ENCODE assay signal across 20 mouse cellular contexts in genomic region chr3:85666736-85667135, GRCm38 (mm10).
DNase-seq lines count a peak whose midpoint lies in the region; ATAC-seq and TF ChIP-seq lines count a peak whose summit lies in the region.
"Had no signal": no experiment of that assay in that cellular context is flagged by ENCODE, and none has a peak within 500 bp of the region (broad histone marks: within the 10 kb centered on the region; RNA-seq: fewer than 3 reads in every experiment).

No protein-coding gene starts in this region.

- 73% methylated on average over 12 of the region's 12 CpGs for WGBS in forebrain, embryonic 16.5 days
- 91% methylated on average over 12 of the region's 12 CpGs for WGBS in forebrain, embryonic 11.5 days
- 47% methylated on average over 12 of the region's 12 CpGs for WGBS in heart, embryonic 12.5 days
- 47% methylated on average over 12 of the region's 12 CpGs for WGBS in lung, postnatal 0 days
- WGBS in heart, embryonic 16.5 days, result 38% methylated on average over 12 of the region's 12 CpGs

- no peak for TF ChIP-seq EP300 in lung, postnatal 0 days (IDR thresholded peaks at IDR 0.05)

- H3K9me3 ChIP-seq in forebrain, embryonic 16.5 days (ENCODE audit: control insufficient read depth, low read length), result no peaks in the 10 kb centered on the region
- H3K9me3 ChIP-seq in forebrain, embryonic 11.5 days (ENCODE audit: control insufficient read depth, low read length), result no peaks in the 10 kb centered on the region
- H3K9me3 ChIP-seq in heart, embryonic 12.5 days (replicated peaks), result no peaks in the 10 kb centered on the region
- H3K9me3 ChIP-seq in lung, postnatal 0 days (ENCODE audit: low read length), result no peaks in the 10 kb centered on the region
- no peaks in the 10 kb centered on the region for H3K9me3 ChIP-seq in heart, embryonic 16.5 days (replicated peaks; ENCODE audit: control insufficient read depth, low read length)
- H3K9me3 ChIP-seq: embryonic facial prominence, embryonic 10.5 days; hindbrain, embryonic 15.5 days; neural tube, embryonic 13.5 days had no signal

- no peak overlapping the region for H3K27ac ChIP-seq in forebrain, embryonic 16.5 days (ENCODE audit: low read length)
- no peak overlapping the region for H3K27ac ChIP-seq in forebrain, embryonic 11.5 days (ENCODE audit: low read depth, low read length)
- H3K27ac ChIP-seq in heart, embryonic 12.5 days (ENCODE audit: poor library complexity, severe bottlenecking), result no peak overlapping the region
- H3K27ac ChIP-seq in lung, postnatal 0 days (ENCODE audit: low read length), result no peak overlapping the region
- H3K27ac ChIP-seq in heart, embryonic 16.5 days (ENCODE audit: low read length), result peak overlapping the region; percentile 65
- H3K27ac ChIP-seq: embryonic facial prominence, embryonic 10.5 days; hindbrain, embryonic 15.5 days; kidney, postnatal 0 days; neural tube, embryonic 13.5 days had no signal

- TF ChIP-seq CTCF in lung, postnatal 0 days (IDR thresholded peaks at IDR 0.05), result no peak

- peak; percentile 26; the same call in 1 of the 2 replicates for ATAC-seq in forebrain, embryonic 16.5 days
- ATAC-seq in forebrain, embryonic 11.5 days (replicated peaks; ENCODE audit: low FRiP score), result no peak
- no peak for ATAC-seq in heart, embryonic 12.5 days (ENCODE audit: insufficient number of reproducible peaks, low FRiP score)
- ATAC-seq in lung, postnatal 0 days, result no peak
- peak; percentile 68 for ATAC-seq in heart, embryonic 16.5 days (replicated peaks; ENCODE audit: extremely low read depth, insufficient read depth, low FRiP score)
- ATAC-seq: CD4-positive, CD25-positive, alpha-beta regulatory T cell, adult 4 months had no signal

- H3K4me1 ChIP-seq in forebrain, embryonic 16.5 days (replicated peaks; ENCODE audit: control insufficient read depth, insufficient read depth, low read length), result peaks cover 12% of the 10 kb centered on the region
- H3K4me1 ChIP-seq in forebrain, embryonic 11.5 days (replicated peaks; ENCODE audit: control insufficient read depth, insufficient read depth, low read length), result no peaks in the 10 kb centered on the region
- peaks cover 43% of the 10 kb centered on the region for H3K4me1 ChIP-seq in heart, embryonic 12.5 days (replicated peaks)
- no peaks in the 10 kb centered on the region for H3K4me1 ChIP-seq in lung, postnatal 0 days (ENCODE audit: insufficient read depth, low read depth, low read length)
- H3K4me1 ChIP-seq in heart, embryonic 16.5 days (ENCODE audit: control insufficient read depth, insufficient read depth, low read length), result peaks cover 12% of the 10 kb centered on the region
- H3K4me1 ChIP-seq: embryonic facial prominence, embryonic 10.5 days; hindbrain, embryonic 15.5 days had no signal

- H3K36me3 ChIP-seq in forebrain, embryonic 16.5 days (ENCODE audit: control insufficient read depth, insufficient read depth), result no peaks in the 10 kb centered on the region
- H3K36me3 ChIP-seq in forebrain, embryonic 11.5 days (ENCODE audit: control insufficient read depth, insufficient read depth, low read length), result no peaks in the 10 kb centered on the region
- H3K36me3 ChIP-seq in heart, embryonic 12.5 days, result no peaks in the 10 kb centered on the region
- no peaks in the 10 kb centered on the region for H3K36me3 ChIP-seq in lung, postnatal 0 days (ENCODE audit: insufficient read depth, low read length)
- no peaks in the 10 kb centered on the region for H3K36me3 ChIP-seq in heart, embryonic 16.5 days (ENCODE audit: control insufficient read depth, insufficient read depth)
- H3K36me3 ChIP-seq: embryonic facial prominence, embryonic 10.5 days; hindbrain, embryonic 15.5 days; neural tube, embryonic 13.5 days had no signal

- intact Hi-C loops in heart, postnatal 14 days (cut with DNase I), result no loop called here

- no peak overlapping the region for H3K4me2 ChIP-seq in forebrain, embryonic 16.5 days (ENCODE audit: low read length)
- H3K4me2 ChIP-seq in forebrain, embryonic 11.5 days (ENCODE audit: low read depth, low read length, severe bottlenecking), result no peak overlapping the region
- H3K4me2 ChIP-seq in heart, embryonic 12.5 days, result peak overlapping the region; percentile 46
- no peak overlapping the region for H3K4me2 ChIP-seq in lung, postnatal 0 days (replicated peaks; ENCODE audit: low read depth, low read length)
- H3K4me2 ChIP-seq in heart, embryonic 16.5 days (ENCODE audit: low read depth, low read length), result peak overlapping the region; percentile 48
- H3K4me2 ChIP-seq: hindbrain, embryonic 15.5 days; neural tube, embryonic 13.5 days had no signal

- no peak for DNase-seq in forebrain, embryonic 11.5 days (ENCODE audit: low spot score)
- no peak for DNase-seq in heart, postnatal 14 days
- peak; percentile 6 for DNase-seq in lung, postnatal 0 days (ENCODE audit: low spot score)
- no peak for DNase-seq in lung, postnatal 14 days
- DNase-seq: adrenal gland, postnatal 25 days; cerebellum, adult 9-10 months; gastrocnemius, postnatal 14 days; lung, postnatal 4 days; midbrain, embryonic 14.5 days; right cerebral cortex, adult 18-20 months; right cerebral cortex, postnatal 4 days; thymus, postnatal 14 days had no signal

- no peak overlapping the region for H3K4me3 ChIP-seq in forebrain, embryonic 16.5 days (replicated peaks; ENCODE audit: low read length)
- H3K4me3 ChIP-seq in forebrain, embryonic 11.5 days (ENCODE audit: low read depth, low read length), result no peak overlapping the region
- no peak overlapping the region for H3K4me3 ChIP-seq in heart, embryonic 12.5 days
- H3K4me3 ChIP-seq in lung, postnatal 0 days (ENCODE audit: low read depth, low read length), result no peak overlapping the region
- no peak overlapping the region for H3K4me3 ChIP-seq in heart, embryonic 16.5 days (ENCODE audit: low read length)
- H3K4me3 ChIP-seq: embryonic facial prominence, embryonic 10.5 days; hindbrain, embryonic 15.5 days; neural tube, embryonic 13.5 days had no signal

- no peak overlapping the region for H3K9ac ChIP-seq in forebrain, embryonic 16.5 days (replicated peaks; ENCODE audit: low read depth, low read length)
- no peak overlapping the region for H3K9ac ChIP-seq in forebrain, embryonic 11.5 days (ENCODE audit: low read length)
- no peak overlapping the region for H3K9ac ChIP-seq in heart, embryonic 12.5 days
- no peak overlapping the region for H3K9ac ChIP-seq in lung, postnatal 0 days (replicated peaks; ENCODE audit: low read depth)
- peak overlapping the region; percentile 23; the same call in 1 of the 2 replicates for H3K9ac ChIP-seq in heart, embryonic 16.5 days (ENCODE audit: low read length)
- H3K9ac ChIP-seq: hindbrain, embryonic 15.5 days; neural tube, embryonic 13.5 days had no signal

- H3K27me3 ChIP-seq in forebrain, embryonic 16.5 days (replicated peaks; ENCODE audit: control insufficient read depth, insufficient read depth, low read length), result no peaks in the 10 kb centered on the region
- H3K27me3 ChIP-seq in forebrain, embryonic 11.5 days (ENCODE audit: control insufficient read depth, insufficient read depth, low read length), result no peaks in the 10 kb centered on the region
- H3K27me3 ChIP-seq in heart, embryonic 12.5 days (replicated peaks), result no peaks in the 10 kb centered on the region
- H3K27me3 ChIP-seq in lung, postnatal 0 days (replicated peaks; ENCODE audit: insufficient read depth, low read length), result no peaks in the 10 kb centered on the region
- H3K27me3 ChIP-seq in heart, embryonic 16.5 days (ENCODE audit: control insufficient read depth, insufficient read depth, low read length), result no peaks in the 10 kb centered on the region
- H3K27me3 ChIP-seq: hindbrain, embryonic 15.5 days; neural tube, embryonic 13.5 days had no signal

Comparison
In these comparisons a context has a peak if more than half of its experiments do, and no peak if none do; other contexts are left out.
1. ATAC-seq: peak in forebrain, embryonic 16.5 days (single experiment) and heart, embryonic 16.5 days (single experiment); none in forebrain, embryonic 11.5 days (single experiment), heart, embryonic 12.5 days (single experiment) and lung, postnatal 0 days (single experiment).
2. H3K4me2 ChIP-seq: peak in heart, embryonic 12.5 days (single experiment) and heart, embryonic 16.5 days (single experiment); none in forebrain, embryonic 16.5 days (single experiment), forebrain, embryonic 11.5 days (single experiment) and lung, postnatal 0 days (single experiment).